Mouse (Mus musculus) CH12.LX (cell line): ENCODE measurements around the gene Tmc8. TPM values are rescaled to one million over a fixed set of nuclear protein-coding genes. Genes with fewer than 3 reads are reported as not detected.

ENCODE experiments used
- DNase-seq: peaks from one replicate; pipeline ENCODE4 v3.0.0-alpha.2; 2013; ENCODE audit errors: extremely low read depth
- H3K27ac ChIP-seq: 2 replicates; pipeline ENCODE4 v1.5.1; 2012; ENCODE audit warnings: low read depth, mild to moderate bottlenecking, control low read depth, moderate library complexity; ENCODE audit not compliant: insufficient read depth
- H3K27me3 ChIP-seq: replicated peaks from 2 replicates; pipeline ENCODE3; 2012; ENCODE audit warnings: inconsistent platforms
- H3K36me3 ChIP-seq, 2 experiments: replicated peaks in 1 of 2; 2 replicates each; pipeline versions ENCODE3 to v1.6.1; 2012; ENCODE audit warnings: inconsistent platforms in 1 of 2, low read length in 1 of 2, mild to moderate bottlenecking in 1 of 2, mixed read lengths in 1 of 2, moderate library complexity in 1 of 2; ENCODE audit not compliant: control insufficient read depth in 1 of 2, insufficient read depth in 1 of 2
- H3K4me1 ChIP-seq, 2 experiments: 2 replicates each; pipeline ENCODE4 v1.6.1; 2012; ENCODE audit warnings: inconsistent platforms in 1 of 2, moderate library complexity in 1 of 2; ENCODE audit not compliant: insufficient read depth in 2 of 2, control insufficient read depth in 1 of 2
- H3K4me2 ChIP-seq: 2 replicates; pipeline ENCODE4 v1.6.1; 2012; ENCODE audit warnings: low read depth, mild to moderate bottlenecking, control low read depth; ENCODE audit not compliant: poor library complexity, insufficient read depth, severe bottlenecking
- H3K4me3 ChIP-seq, 3 experiments: fragments of 150-350 bp in 1 of 3; sonication (generic) in 1 of 3; replicated peaks in 1 of 3; 2 replicates each; pipeline versions ENCODE3 to v1.5.1; 2011 to 2012; ENCODE audit warnings: low read depth in 2 of 3, low read length in 2 of 3, mild to moderate bottlenecking in 2 of 3, moderate library complexity in 2 of 3, control low read depth in 1 of 3, improper control_type of control experiment in 1 of 3, inconsistent platforms in 1 of 3, mixed read lengths in 1 of 3; ENCODE audit not compliant: poor library complexity in 1 of 3
- H3K79me2 ChIP-seq: replicated peaks from 2 replicates; pipeline ENCODE4 v1.6.1; 2012; ENCODE audit warnings: mild to moderate bottlenecking, moderate library complexity; ENCODE audit not compliant: control insufficient read depth, poor library complexity, insufficient read depth, severe bottlenecking; ENCODE audit errors: extremely low read depth
- H3K9ac ChIP-seq: 2 replicates; pipeline ENCODE4 v1.6.1; 2012; ENCODE audit warnings: low read depth, mild to moderate bottlenecking, control low read depth, moderate library complexity; ENCODE audit not compliant: insufficient read depth
- H3K9me3 ChIP-seq: replicated peaks from 2 replicates; pipeline ENCODE3; 2012; ENCODE audit warnings: low read length, inconsistent platforms, mixed read lengths
- BHLHE40 ChIP-seq: IDR thresholded peaks from 2 replicates; pipeline ENCODE4 v1.6.1; 2011; ENCODE audit warnings: mild to moderate bottlenecking, low read depth, low read length, improper control_type of control experiment
- E2F4 ChIP-seq: IDR thresholded peaks from 2 replicates; pipeline ENCODE4 v1.6.1; 2011; ENCODE audit warnings: low read depth, low read length, improper control_type of control experiment; ENCODE audit not compliant: insufficient replicate concordance
- ELF1 ChIP-seq: IDR thresholded peaks from 2 replicates; pipeline ENCODE4 v1.6.1; 2014; ENCODE audit warnings: low read depth, mild to moderate bottlenecking, inconsistent platforms, low read length, improper control_type of control experiment
- EP300 ChIP-seq: IDR thresholded peaks from 2 replicates; pipeline ENCODE4 v1.6.1; 2011; ENCODE audit warnings: low read length, improper control_type of control experiment
- HCFC1 ChIP-seq: IDR thresholded peaks from 2 replicates; pipeline ENCODE4 v1.6.1; 2012; ENCODE audit warnings: low read depth, mild to moderate bottlenecking, inconsistent platforms, low read length, improper control_type of control experiment
- IRF4 ChIP-seq: IDR thresholded peaks from 2 replicates; pipeline ENCODE4 v1.6.1; 2014; ENCODE audit warnings: low read depth, mild to moderate bottlenecking, inconsistent platforms, low read length, improper control_type of control experiment
- JUN ChIP-seq: IDR thresholded peaks from 2 replicates; pipeline ENCODE4 v1.6.1; 2011; ENCODE audit warnings: low read depth, mild to moderate bottlenecking, low read length, improper control_type of control experiment, moderate library complexity; ENCODE audit not compliant: insufficient read depth
- KAT2A ChIP-seq: IDR thresholded peaks from 2 replicates; pipeline ENCODE4 v1.6.1; 2012; ENCODE audit warnings: low read length, improper control_type of control experiment, inconsistent platforms; ENCODE audit not compliant: insufficient replicate concordance
- MAX ChIP-seq: IDR thresholded peaks from 2 replicates; pipeline ENCODE4 v1.6.1; 2011; ENCODE audit warnings: low read length, improper control_type of control experiment
- MAZ ChIP-seq: IDR thresholded peaks from 2 replicates; pipeline ENCODE4 v1.6.1; 2012; ENCODE audit warnings: low read depth, mild to moderate bottlenecking, inconsistent platforms, low read length, improper control_type of control experiment, moderate library complexity
- MEF2A ChIP-seq: IDR thresholded peaks from 2 replicates; pipeline ENCODE4 v1.6.1; 2014; ENCODE audit warnings: low read depth, mild to moderate bottlenecking, inconsistent platforms, low read length, improper control_type of control experiment, borderline replicate concordance
- MXI1 ChIP-seq: IDR thresholded peaks from 2 replicates; pipeline ENCODE4 v1.6.1; 2011; ENCODE audit warnings: mild to moderate bottlenecking, low read depth, low read length, improper control_type of control experiment
- MYC ChIP-seq: IDR thresholded peaks from 2 replicates; pipeline ENCODE4 v1.6.1; 2011; ENCODE audit warnings: low read depth, mild to moderate bottlenecking, improper control_type of control experiment, low read length
- NRF1 ChIP-seq: IDR thresholded peaks from 2 replicates; pipeline ENCODE4 v1.6.1; 2014; ENCODE audit warnings: low read depth, mild to moderate bottlenecking, inconsistent platforms, low read length, improper control_type of control experiment, moderate library complexity
- POLR2A ChIP-seq: IDR thresholded peaks from 2 replicates; pipeline ENCODE4 v1.6.1; 2011; ENCODE audit warnings: low read depth, mild to moderate bottlenecking, improper control_type of control experiment, low read length
- POLR2AphosphoS2 ChIP-seq: IDR thresholded peaks from 2 replicates; pipeline ENCODE4 v1.6.1; 2011; ENCODE audit warnings: low read depth, low read length, improper control_type of control experiment
- TCF12 ChIP-seq: IDR thresholded peaks from 2 replicates; pipeline ENCODE4 v1.6.1; 2014; ENCODE audit warnings: low read depth, mild to moderate bottlenecking, inconsistent platforms, low read length, improper control_type of control experiment
- USF1 ChIP-seq: IDR thresholded peaks from 2 replicates; pipeline ENCODE4 v1.6.1; 2014; ENCODE audit warnings: low read depth, mild to moderate bottlenecking, inconsistent platforms, low read length, improper control_type of control experiment
- ZKSCAN1 ChIP-seq: IDR thresholded peaks from 2 replicates; pipeline ENCODE4 v1.6.1; 2012; ENCODE audit warnings: low read depth, inconsistent platforms, low read length, improper control_type of control experiment, borderline replicate concordance
- ZNF384 ChIP-seq: IDR thresholded peaks from 2 replicates; pipeline ENCODE4 v1.6.1; 2012; ENCODE audit warnings: low read depth, low read length, improper control_type of control experiment, inconsistent platforms
- dilution Hi-C: fragments of 300-500 bp; cut with MboI; formaldehyde crosslinking; loops from 2 replicates; pipeline ENCODE4 v1.14.3; 2020; ENCODE audit warnings: low sequenced_read_pairs; ENCODE audit not compliant: extremely low pct_unique_long_range_greater_than_20kb, extremely low pct_ligation_motif_present
- in situ Hi-C: fragments of 300-500 bp; cut with MboI; formaldehyde crosslinking; loops from 3 replicates; pipeline ENCODE4 v1.14.3; 2019; ENCODE audit warnings: low sequenced_read_pairs, low pct_ligation_motif_present, low pct_unique_long_range_greater_than_20kb, mixed read lengths
- polyA plus RNA-seq: library from polyadenylated mRNA; unstranded; fragments of >175 nt; gene quantifications from 2 replicates; pipeline ENCODE4 v1.2.1, GENCODE M21; 2012; ENCODE audit warnings: low read depth; ENCODE audit not compliant: insufficient read length
- total RNA-seq, 2 experiments: library from RNA; depleted of rRNA; stranded (reverse); fragments of 300-350 nt in 1 of 2; fragments of >200 nt in 1 of 2; gene quantifications; 2 replicates each; pipeline ENCODE4 v1.2.3; 2012 to 2014

Tmc8 gene
- total and polyA plus RNA-seq, 3 experiments: 2.2 to 9.8 (median 6.1) TPM

DNA sequence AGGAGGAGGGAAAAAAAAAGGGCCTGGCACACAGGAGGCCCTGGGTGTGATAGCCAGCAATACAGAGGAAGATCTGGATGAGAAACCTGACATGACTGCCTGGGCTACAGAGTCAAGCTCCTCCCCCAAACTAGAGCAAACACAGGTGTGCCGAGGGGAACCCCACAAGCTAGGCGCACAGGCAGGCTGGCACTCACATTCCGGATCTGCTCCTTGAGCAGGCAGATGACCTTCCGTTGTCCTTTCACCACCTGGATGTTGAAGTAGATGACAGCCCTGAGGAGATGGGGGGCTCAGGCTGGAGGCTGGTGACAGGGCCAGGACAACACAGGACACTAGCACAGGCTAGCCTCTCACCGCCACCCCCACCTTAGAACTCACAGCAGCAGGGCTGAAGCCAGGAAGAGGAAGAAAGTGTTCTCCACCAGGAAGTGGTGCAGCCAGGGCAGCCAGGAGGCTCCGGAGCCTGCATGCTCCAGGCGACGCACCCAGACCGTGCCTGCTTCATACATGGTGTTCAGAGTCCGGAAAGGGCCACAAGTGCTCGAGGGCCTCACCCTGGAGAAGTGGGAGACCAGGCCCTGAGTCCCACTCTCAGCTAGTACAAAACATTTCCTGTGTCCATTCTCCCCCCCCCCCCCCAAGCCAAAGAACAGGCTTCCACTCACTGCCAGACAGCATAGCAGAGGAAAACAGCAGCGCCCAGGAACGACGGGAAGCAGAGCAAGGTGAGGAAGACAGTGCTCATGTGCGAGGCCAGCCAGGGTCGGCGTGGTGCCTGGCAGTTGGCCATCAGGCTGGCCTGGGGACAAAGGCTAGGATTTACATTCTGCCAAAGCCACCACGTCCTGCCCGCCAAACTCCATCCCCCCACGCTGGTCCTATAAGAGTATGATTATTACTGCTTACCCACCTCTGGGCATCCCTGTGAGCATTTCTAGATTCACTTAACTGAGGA, 12.9 kb upstream of the Tmc8 start:
- in situ Hi-C loops: no loop called here
- no peaks in the 10 kb centered on the region for H3K27me3 ChIP-seq
- DNase-seq: peak; percentile 69
- peaks cover 69 to 90% of the 10 kb centered on the region in 2 experiments for H3K36me3 ChIP-seq
- H3K27ac ChIP-seq: 0 out of 2 replicates have a peak overlapping the region, but pooled peaks have one; percentile 2
- peak overlapping the region in 2 of 3 experiments; percentile 6 for H3K4me3 ChIP-seq
- dilution Hi-C loops: no loop called here
- no peak overlapping the region for H3K4me2 ChIP-seq
- peaks cover 20 to 67% of the 10 kb centered on the region in 2 experiments for H3K4me1 ChIP-seq
- no peak for TF ChIP-seq USF1
- peak; percentile 48; the same call in 1 of the 2 replicates for TF ChIP-seq BHLHE40
- no peak for TF ChIP-seq POLR2AphosphoS2
- TF ChIP-seq TCF12: peak; percentile 91
- no peak for TF ChIP-seq POLR2A
- TF ChIP-seq NRF1: peak; percentile 15; the same call in 1 of the 2 replicates
- TF ChIP-seq HCFC1: no peak
- 0 out of 2 replicates have a peak, but pooled peaks have one; percentile 26 for TF ChIP-seq MXI1
- no peak for TF ChIP-seq ZNF384
- TF ChIP-seq KAT2A: no peak
- no peak for TF ChIP-seq ZKSCAN1
- TF ChIP-seq EP300: peak; percentile 55; the same call in 1 of the 2 replicates
- no peak for TF ChIP-seq E2F4
- TF ChIP-seq MYC: no peak
- TF ChIP-seq MAX: no peak; the same call in 1 of the 2 replicates
- no peak for TF ChIP-seq IRF4
- 0 out of 2 replicates have a peak, but pooled peaks have one; percentile 34 for TF ChIP-seq MEF2A
- peak; percentile 76 for TF ChIP-seq ELF1
- no peak for TF ChIP-seq MAZ
- no peak for TF ChIP-seq JUN
- H3K9ac ChIP-seq: no peak overlapping the region
- H3K79me2 ChIP-seq: no peaks in the 10 kb centered on the region
- no peaks in the 10 kb centered on the region for H3K9me3 ChIP-seq
